Mouse (Mus musculus): ENCODE data around the gene Rp2. TPM values are rescaled to one million over a fixed set of nuclear protein-coding genes. Genes with fewer than 3 reads are reported as not detected.
A peak's percentile ranks its signal among the peaks of the same experiment; 100 is the strongest.
"Not testable (repeated sequence)": the region's sequence is repeated elsewhere in the genome, so short reads cannot be mapped to it uniquely, and the experiment has no call there.

Rp2 gene
- polyA plus RNA-seq (2017; shearing (Covaris generic)) = 10 to 100 TPM in 1 of 2 experiments, 1 to 10 TPM in 1; 7.6 to 11.0 TPM

DNA sequence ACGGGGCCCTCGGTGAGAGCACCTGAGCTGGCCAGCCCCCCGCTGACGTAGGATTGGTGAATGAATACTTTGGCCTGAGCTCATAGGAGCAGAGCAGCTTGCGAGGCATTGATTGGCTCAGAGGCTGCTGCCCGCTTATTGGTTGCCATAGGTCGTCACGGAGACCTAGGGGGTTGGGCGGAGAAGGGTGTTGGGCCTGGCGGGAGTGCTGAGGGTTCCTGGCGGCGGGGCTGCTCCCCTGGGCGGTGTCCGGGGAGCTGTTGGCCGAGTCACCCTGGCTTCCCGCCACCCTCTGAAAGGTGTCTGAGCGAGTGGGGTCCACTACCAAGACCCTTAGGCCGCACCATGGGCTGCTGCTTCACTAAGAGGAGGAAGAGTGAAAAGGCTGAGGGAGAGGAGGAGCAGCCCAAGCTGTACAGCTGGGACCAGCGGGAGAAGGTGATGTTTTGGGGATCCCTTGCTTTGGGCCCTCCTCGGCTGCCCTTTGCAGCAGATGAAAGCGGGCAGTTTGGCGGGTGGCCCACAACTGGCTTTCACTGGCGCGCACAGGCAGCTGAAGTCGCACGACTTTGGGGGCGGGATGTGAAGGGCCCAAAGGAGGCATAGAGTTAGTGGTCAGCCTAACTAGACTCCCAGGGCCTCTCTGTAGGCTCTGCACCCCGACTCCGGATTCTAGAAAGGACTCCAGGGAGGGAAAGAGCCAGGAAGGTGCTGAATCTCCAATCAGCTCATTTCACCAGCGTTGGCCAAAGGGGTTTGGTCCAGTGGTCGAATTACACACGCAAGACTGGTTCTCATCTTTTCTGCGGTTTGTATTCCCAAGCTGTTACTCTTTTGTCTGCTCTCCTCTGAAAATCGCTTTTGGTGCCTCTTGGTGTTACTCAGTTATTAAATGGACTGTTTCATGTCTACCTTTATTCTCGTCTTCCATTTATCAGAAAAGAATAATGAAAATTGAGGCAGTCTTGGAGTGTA is at the start of gene Rp2:
Gene Rp2, plus strand, starts transcription at position 91 of the 975 bp plus-strand sequence.
- ATAC-seq = peak; percentile 100

DNA sequence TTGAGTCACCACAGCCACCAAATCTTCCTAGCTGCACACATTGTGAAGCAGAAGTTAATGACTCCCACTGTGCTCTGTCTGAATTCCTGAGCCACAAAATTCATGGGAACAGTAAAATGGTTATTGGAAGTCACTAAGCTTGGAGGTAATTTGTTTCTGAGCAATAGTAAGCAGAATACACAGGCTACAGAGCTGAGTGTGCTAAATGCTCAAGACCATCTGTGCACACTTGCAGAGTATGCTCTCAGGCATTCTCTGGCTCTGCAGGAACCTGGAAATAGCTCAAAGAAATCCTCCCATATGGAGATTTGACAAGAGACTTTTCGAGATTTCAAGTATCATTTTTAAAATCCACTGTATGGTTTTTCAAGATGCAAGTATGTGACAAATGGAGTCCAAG is 31.5 kb upstream of the Rp2 start:
- no peak for ATAC-seq

GRCm38 (mm10) chrX:20335722-20336121 is 28.6 kb upstream of the Rp2 start:
- peak; percentile 71 for ATAC-seq

- ATAC-seq = no peak
Observed at GRCm38 (mm10) chrX:20344980-20345379, 19.3 kb upstream of the Rp2 start.

- no peak for ATAC-seq
Observed at GRCm38 (mm10) chrX:20346355-20346754, 17.9 kb upstream of the Rp2 start.

DNA sequence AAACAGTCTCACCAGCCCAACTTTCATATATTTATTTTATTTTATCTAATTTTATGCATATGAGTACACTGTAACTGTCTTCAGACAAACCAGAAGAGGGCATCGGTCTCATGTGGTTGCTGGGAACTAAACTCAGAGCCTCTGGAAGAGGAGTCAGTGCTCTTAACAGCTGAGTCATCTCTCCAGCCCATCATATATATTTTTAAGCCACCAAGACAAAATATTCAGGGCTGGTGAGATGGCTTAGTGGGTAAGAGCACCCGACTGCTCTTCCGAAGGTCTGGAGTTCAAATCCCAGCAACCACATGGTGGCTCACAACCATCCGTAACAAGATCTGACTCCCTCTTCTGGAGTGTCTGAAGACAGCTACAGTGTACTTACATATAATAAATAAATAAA is 14.0 kb upstream of the Rp2 start:
- ATAC-seq = not testable (repeated sequence)

GRCm38 (mm10) chrX:20355283-20355682 is 9.0 kb upstream of the Rp2 start:
- no peak for ATAC-seq

- no peak for ATAC-seq
Observed at GRCm38 (mm10) chrX:20356309-20356708, 8.0 kb upstream of the Rp2 start.

GRCm38 (mm10) chrX:20366036-20366435 is 1.8 kb downstream of the Rp2 start:
- ATAC-seq = no peak

- no peak for ATAC-seq
Observed at GRCm38 (mm10) chrX:20379347-20380014, 15.2 kb downstream of the Rp2 start.

GRCm38 (mm10) chrX:20382260-20382659 is 18.0 kb downstream of the Rp2 start:
- no peak for ATAC-seq

DNA sequence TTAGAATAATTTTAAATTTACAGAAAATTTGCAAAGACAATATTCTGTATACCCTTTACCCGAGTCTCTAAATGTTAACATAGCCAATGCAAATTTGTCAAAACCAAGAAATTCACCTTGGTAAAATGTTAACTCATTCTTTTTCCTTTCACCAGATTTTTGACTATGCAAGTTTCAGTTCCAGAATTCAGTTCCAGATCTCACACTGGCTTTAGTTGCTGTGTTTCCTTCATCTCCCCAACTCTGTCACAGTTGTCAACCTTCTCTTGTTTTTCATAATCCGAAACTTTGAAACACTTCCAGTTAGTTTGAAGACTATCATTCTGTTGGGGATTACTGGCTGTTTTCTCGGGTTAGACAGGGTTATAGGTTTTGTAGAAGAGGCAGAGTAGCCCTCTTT is 22.7 kb downstream of the Rp2 start:
- no peak for ATAC-seq

GRCm38 (mm10) chrX:20391964-20392363 is 27.7 kb downstream of the Rp2 start:
- ATAC-seq = not testable (repeated sequence)

GRCm38 (mm10) chrX:20392942-20393341 is 28.7 kb downstream of the Rp2 start:
- no peak for ATAC-seq

DNA sequence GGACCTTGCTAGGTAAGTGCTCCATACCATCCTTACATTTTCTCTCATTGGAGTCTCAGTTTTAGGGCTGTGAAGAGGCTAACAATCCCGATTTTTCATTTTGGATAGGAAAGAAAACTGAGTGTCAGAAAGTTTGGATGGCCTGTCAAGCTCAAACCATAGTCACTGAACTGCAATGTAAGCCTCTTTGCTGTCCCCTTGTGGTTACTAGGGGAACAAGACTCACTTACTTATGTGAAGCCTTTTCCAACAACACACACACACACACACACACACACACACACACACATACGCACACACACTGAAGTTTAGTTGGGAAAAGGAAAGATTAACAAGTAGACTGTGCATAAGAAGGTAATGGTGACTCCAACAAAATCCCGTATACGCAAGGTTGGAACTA is 39.8 kb downstream of the Rp2 start:
- no peak for ATAC-seq

- ATAC-seq = no peak
Observed at GRCm38 (mm10) chrX:20406909-20407308, 42.6 kb downstream of the Rp2 start.

- ATAC-seq = no peak
Observed at GRCm38 (mm10) chrX:20407676-20408075, 43.4 kb downstream of the Rp2 start.

DNA sequence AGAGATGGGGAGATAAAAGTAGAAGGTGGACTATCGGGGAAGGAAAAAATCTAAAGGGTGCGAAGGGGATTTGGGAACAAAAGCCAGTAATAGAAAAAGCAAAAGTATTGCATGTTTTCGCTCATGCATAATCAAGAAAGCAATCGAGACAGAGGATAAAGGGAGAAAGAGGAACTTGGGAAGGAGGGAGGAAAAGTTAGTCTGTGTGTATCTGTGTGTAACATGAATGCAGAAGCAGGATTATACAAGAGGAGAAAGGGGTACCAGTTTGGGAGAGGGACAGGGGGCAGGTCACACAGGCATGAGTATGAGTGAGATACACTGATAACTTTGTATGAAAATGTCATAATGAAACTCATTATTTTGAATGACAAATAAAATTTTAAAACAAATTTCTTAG is 47.1 kb downstream of the Rp2 start:
- no peak for ATAC-seq

GRCm38 (mm10) chrX:20412221-20412620 is 47.9 kb downstream of the Rp2 start:
- no peak for ATAC-seq

DNA sequence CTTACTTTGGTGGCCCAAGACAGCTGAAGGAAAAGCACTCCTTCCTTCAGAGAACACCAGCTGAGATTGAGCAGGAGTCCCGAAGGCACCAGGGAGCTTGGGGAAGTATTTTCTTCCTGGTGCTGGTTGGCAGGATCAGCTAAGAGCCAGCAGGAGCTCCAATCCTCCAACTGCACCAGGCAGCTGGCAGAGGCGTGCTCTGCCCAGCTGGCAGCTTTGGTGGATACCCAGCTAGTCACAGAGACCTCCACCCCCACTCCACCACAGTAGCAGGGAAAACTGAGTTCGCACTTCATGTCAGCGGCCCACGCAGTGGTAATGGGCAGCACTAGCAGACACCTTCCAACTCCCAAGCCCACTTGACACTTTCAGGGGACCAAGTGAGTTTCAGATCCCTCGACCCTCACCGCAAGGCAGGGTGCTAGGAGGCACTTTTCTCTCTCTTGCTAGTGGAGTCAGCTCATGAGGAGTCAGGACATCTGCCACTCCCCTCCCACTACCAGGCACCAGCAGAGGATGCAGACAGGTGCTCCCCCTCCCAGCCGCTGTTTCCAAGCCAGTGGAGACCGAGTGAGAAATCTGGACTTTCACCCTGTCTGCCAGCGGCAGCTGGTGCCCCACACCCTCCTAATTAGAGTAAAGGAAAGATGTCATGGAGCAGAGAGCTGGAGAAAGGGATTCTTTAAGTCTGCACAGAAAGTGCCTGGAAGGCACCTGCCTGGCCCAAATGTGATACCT is 50.8 kb downstream of the Rp2 start:
- ATAC-seq = no peak

DNA sequence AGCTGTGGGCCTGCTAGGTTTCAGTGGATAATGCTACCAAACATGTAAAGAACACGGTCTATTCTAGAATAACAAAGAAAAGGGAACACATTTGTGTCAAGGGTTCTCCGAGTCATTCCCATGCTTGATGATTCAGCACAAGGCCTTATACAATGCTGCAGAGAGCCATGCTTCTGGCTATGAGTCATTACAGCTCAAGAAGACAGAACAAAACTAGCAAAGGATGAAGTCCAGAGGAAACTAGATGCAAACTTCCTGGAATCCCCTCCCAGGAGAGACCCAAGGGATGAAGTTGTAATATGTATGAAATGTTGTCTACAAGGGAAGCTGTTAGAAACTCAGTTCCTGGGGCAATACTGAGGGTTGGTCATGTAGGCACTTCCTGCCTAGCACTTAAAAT is 54.2 kb downstream of the Rp2 start:
- no peak for ATAC-seq

DNA sequence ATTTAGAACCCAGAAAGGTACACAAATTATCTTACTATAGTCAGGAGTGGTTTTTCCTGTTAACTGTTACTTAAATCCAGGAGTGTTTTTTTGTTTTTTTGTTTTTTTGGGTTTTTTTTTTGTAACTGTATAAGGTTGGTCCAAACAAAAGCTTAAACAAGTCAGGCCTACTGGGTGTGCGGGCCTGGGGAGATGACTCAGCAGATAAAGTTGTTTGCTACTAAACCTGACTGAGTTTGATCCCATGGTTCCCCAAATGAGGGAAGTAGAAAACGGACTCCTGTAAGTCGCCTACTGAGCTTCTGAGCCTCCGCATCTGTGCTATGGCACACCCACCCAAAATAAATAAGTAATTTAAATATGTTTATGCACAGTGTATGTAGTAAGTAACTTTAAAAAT is 55.3 kb downstream of the Rp2 start:
- no peak for ATAC-seq

Measured in CD4-positive, CD25-positive, alpha-beta regulatory T cell, adult 4 months (primary cell).